Mouse (Mus musculus) cerebellum, postnatal 4 days (tissue): ENCODE data around the gene Tepsin.

ENCODE experiments used
- DNase-seq, 2 experiments: peaks; one replicate each; pipeline ENCODE4 v3.0.0; 2022; ENCODE audit warnings: low spot score in 2 of 2, mixed read lengths in 1 of 2

The Tepsin gene

DNA sequence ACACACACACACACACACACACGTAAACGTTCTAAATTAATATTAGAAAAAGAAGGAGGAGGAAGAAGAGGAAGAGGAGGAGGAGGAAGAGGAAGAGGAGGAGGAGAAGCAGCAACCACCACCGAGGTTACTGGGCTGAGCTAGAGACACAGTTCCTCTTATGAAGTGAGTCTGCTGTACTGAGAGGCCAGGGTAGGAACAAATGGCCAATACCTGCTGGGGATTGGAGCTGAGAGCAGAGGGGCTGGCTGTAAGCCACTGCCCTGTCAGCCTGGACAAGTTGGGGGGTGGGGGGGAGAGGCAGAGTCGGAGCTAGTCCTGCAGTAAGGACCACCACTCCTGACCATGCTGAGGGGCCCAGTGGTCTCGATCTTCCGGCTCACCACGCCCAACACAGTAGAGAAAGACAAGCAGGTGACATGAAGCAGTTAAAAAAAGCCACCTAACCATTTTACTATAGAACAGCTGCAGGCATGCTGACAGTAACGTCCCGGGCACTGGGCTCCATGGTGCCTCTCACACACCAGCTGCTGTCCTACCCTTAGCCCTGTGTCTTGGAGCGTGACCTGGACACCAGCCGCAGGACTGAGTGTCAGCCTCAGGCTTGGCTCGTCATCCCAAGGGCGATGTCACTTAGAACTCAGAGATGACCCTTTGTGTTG is 34.4 kb downstream of the Tepsin start:
- no peak for DNase-seq

GRCm38 (mm10) chr11:120063326-120063725 is 35.2 kb downstream of the Tepsin start:
- no peak for DNase-seq

DNA sequence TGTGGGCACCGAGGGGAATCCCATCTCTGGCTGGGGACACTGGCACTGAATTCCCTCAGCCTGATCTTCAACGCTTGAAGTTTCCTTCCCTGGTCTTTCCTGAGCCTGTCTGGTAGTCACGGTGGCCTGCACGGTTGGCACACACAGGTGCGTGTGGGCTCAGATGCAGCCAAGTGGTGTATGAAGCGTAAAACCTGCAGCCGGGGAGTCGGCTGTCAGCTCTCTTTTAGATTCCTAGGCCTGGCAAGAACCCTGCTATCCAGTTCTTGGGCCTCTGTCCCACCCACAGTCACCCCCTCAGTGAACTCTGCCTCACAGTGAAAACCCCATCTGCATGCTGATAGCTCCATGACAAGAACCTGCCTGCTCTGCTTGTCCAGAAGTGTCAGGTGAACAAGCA is 37.9 kb downstream of the Tepsin start:
- no peak for DNase-seq

DNA sequence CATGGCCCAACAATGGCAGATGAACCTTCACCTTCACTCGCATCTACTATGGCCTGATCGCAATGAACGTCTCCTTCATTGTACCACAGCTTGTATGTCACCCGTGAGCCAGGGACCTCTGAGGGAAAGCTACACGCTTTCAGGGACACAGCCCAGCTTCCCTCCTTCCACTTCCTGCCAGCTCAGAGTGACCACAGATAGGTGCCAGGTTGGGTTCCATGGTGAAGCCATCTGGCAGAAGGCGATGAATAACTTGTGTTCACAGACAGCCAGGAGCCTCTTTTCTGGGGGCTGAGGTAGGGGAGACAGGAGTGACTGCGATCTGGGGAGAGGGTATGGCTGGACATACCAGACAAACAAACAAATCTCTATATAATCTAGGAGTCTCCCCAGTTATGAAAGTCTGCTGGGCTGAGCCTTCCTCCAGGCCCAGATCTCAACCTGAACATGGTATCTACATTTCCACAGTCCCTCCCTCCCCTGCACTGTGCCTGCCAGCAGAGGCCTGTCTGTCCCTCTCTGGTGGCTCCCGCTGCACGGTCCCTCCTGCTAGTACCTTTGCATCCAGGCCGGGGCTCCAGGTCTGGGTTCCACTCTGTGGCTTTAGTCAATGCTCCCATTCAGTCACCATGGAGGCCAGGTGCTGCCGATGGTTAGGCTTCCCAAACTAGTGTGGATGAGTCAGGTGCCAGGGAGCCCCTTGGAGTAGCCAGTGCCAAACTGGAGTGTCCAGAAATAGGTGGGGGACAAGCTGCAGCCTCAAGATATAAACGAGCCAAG is 42.4 kb downstream of the Tepsin start:
- DNase-seq = no peak

- DNase-seq = no peak
Measured at GRCm38 (mm10) chr11:120053846-120054245, 44.7 kb downstream of the Tepsin start.

GRCm38 (mm10) chr11:120052274-120052673 is 46.3 kb downstream of the Tepsin start:
- no peak for DNase-seq

DNA sequence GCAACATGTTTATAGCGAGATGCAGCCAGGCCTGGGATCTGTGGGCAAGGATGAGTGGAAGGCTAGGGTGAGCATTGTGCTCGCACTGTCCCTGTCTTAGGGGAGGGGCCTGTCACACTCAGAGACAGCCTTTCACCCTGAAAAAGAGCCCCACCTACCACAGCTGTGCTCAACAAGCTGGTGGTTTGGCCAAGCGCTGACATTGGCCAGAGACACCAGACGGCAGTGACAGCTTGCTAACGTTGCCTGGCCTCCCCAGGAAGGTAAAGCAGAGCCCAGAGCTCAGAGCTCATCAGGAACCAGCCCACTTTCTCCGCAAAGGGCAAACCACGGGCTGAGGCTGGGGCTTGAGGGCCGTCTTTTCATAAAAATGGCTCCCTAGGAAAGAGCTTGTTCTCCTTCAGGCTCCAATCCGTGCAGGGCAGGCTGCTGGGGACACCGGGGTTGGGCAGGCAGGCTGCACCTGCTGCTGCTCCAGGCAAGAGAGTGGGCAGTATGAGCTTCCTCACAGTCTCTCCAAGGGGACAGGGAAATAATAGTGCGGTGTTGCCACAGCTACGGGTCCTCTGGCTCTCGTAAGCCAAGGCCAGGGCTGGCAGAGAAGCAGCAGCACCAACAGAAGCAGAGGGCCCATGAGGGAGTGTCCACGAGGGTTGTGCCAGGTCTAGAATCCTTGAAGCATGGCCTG is 47.3 kb downstream of the Tepsin start:
- peak in 1 of 2 experiments; percentile 71 for DNase-seq

- DNase-seq = no peak
Measured at GRCm38 (mm10) chr11:120049067-120049466, 49.5 kb downstream of the Tepsin start.

DNA sequence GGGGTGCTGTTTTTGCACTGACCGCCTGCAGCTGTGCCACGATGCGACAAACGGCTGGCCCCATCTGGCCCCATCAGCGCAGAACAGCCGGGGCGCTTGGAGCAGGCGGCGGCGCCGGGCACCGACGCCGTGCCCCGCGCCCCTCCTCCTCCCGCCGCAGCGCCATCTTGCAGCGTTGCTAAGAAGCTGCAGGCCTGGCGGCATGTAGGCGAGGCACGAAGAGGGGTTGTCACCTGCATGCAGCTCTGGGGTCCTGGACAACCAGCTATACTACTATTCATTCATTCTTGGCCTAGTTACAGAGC is 50.3 kb downstream of the Tepsin start:
- peak in 1 of 2 experiments; percentile 68 for DNase-seq

- DNase-seq = no peak
Measured at GRCm38 (mm10) chr11:120047531-120048251, 50.8 kb downstream of the Tepsin start.

- peak in 1 of 2 experiments; percentile 39 for DNase-seq
Measured at GRCm38 (mm10) chr11:120046553-120047191, 51.9 kb downstream of the Tepsin start, which contains the start of gene Aatk. Gene Aatk, minus strand, starts transcription at chr11:120047167.

GRCm38 (mm10) chr11:120045839-120046552 is 52.5 kb downstream of the Tepsin start:
- DNase-seq = peak in 1 of 2 experiments; percentile 58

GRCm38 (mm10) chr11:120045341-120045740 is 53.2 kb downstream of the Tepsin start:
- no peak for DNase-seq

DNA sequence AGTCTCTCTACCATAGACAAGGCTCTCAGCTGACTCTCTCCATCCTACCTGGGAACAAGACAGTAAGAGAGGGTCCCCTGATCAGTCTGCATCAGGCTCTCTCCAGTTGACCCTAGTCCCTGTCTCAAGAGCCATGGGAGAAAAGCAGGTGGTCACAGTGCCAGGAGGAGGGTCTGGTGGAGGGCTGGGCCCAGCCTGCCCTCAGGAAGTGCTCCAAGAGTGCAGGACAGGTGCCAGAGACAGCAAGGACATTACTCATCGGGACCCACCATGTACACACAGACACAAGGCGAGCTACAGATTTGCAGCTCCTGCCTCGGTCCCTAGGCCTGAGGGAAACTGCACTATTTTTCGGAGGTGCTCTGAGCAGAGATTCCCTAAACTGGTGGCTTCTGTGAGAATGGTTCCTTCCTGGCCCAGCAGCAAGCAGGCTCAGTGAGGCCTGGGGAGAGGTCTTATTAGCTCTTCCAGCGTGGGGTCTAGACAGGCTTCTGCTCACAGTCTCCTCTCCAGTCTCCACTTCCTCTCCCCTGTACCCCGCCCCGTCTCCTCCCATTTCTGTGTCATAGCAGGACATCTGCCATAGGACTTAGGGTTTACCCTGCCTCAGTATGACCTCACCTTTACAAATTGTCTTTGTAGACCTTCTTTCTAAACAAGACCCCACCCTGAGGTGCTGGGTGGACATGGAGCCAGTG is 56.2 kb downstream of the Tepsin start:
- no peak for DNase-seq

- no peak for DNase-seq
Measured at GRCm38 (mm10) chr11:120041191-120042123, 57.1 kb downstream of the Tepsin start.
